Mouse (Mus musculus): ENCODE results near the gene Slc10a1. TPM values are rescaled to one million over a fixed set of nuclear protein-coding genes. Genes with fewer than 3 reads are reported as not detected.

The Slc10a1 gene
- polyA plus RNA-seq, 1 experiment from 2014 or later, result 0.95 TPM

- Histone ChIP-seq H3K9ac (ENCODE audit: low read depth, low read length) (no peak overlapping the region), H3K9me3 (ENCODE audit: control insufficient read depth, low read length) (0 out of 2 replicates have a peak, but pooled peaks cover 2% of the 10 kb centered on the region), H3K4me3 (ENCODE audit: low read depth, low read length) (no peak overlapping the region), H3K4me2 (no peak overlapping the region), H3K4me1 (replicated peaks; ENCODE audit: control insufficient read depth, insufficient read depth, low read length) (no peaks in the 10 kb centered on the region), H3K27ac (ENCODE audit: low read depth, low read length) (no peak overlapping the region), H3K36me3 (ENCODE audit: control insufficient read depth, insufficient read depth, low read length) (no peaks in the 10 kb centered on the region), H3K27me3 (replicated peaks; ENCODE audit: control insufficient read depth, insufficient read depth, low read length) (peaks cover 18% of the 10 kb centered on the region)
- WGBS, result 71% methylated on average over 4 of the region's 4 CpGs
- DNase-seq (ENCODE audit: low spot score) (no peak), ATAC-seq (replicated peaks; ENCODE audit: low FRiP score) (no peak)
Observed at GRCm38 (mm10) chr12:80997652-80998051, 29.1 kb upstream of the Slc10a1 start.

DNA sequence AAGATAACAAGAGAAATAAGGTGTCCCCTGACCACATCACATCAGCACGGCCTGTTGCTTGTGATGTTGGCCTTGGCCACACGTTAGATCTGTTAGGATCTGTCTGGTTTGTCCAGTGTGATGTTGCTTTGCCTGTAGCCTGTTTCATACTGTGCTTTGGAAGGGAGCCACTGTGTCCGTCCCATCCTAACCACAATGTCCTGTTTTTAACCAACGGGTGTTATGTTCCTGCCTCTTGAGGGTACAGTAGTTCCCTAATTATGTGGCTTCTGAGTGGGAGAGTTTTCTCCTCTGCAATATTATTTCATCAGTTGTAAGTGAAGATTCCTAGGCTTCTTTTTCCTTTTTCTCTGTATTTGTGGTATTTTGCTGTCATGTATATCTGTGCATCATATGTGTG, 26.8 kb upstream of the Slc10a1 start:
- H3K4me2 ChIP-seq, result no peak overlapping the region
- DNase-seq (ENCODE audit: low spot score) (no peak), ATAC-seq (replicated peaks; ENCODE audit: low FRiP score) (no peak)
- H3K36me3 ChIP-seq (ENCODE audit: control insufficient read depth, insufficient read depth, low read length), result no peaks in the 10 kb centered on the region
- H3K9me3 ChIP-seq (ENCODE audit: control insufficient read depth, low read length), result 0 out of 2 replicates have a peak, but pooled peaks cover 2% of the 10 kb centered on the region
- no peak overlapping the region for H3K9ac ChIP-seq (ENCODE audit: low read depth, low read length)
- H3K4me3 ChIP-seq (ENCODE audit: low read depth, low read length), result no peak overlapping the region
- H3K27ac ChIP-seq (ENCODE audit: low read depth, low read length), result no peak overlapping the region
- peaks cover 18% of the 10 kb centered on the region for H3K27me3 ChIP-seq (replicated peaks; ENCODE audit: control insufficient read depth, insufficient read depth, low read length)
- WGBS, result 50% methylated on average over 4 of the region's 4 CpGs
- no peaks in the 10 kb centered on the region for H3K4me1 ChIP-seq (replicated peaks; ENCODE audit: control insufficient read depth, insufficient read depth, low read length)

GRCm38 (mm10) chr12:80993773-80994172, 25.3 kb upstream of the Slc10a1 start:
- WGBS, result 78% methylated on average over 1 of the region's 1 CpGs
- H3K9ac ChIP-seq (ENCODE audit: low read depth, low read length), result no peak overlapping the region

GRCm38 (mm10) chr12:80992540-80993122, 24.1 kb upstream of the Slc10a1 start:
- Histone ChIP-seq H3K9ac (ENCODE audit: low read depth, low read length) (no peak overlapping the region), H3K4me1 (replicated peaks; ENCODE audit: control insufficient read depth, insufficient read depth, low read length) (no peaks in the 10 kb centered on the region), H3K27ac (ENCODE audit: low read depth, low read length) (no peak overlapping the region), H3K4me2 (no peak overlapping the region), H3K4me3 (ENCODE audit: low read depth, low read length) (no peak overlapping the region), H3K36me3 (ENCODE audit: control insufficient read depth, insufficient read depth, low read length) (no peaks in the 10 kb centered on the region), H3K9me3 (ENCODE audit: control insufficient read depth, low read length) (0 out of 2 replicates have a peak, but pooled peaks cover 2% of the 10 kb centered on the region), H3K27me3 (replicated peaks; ENCODE audit: control insufficient read depth, insufficient read depth, low read length) (peaks cover 4% of the 10 kb centered on the region; the same call in 1 of the 2 replicates)
- DNase-seq (ENCODE audit: low spot score) (no peak), ATAC-seq (replicated peaks; ENCODE audit: low FRiP score) (no peak)
- 79% methylated on average over 8 of the region's 8 CpGs for WGBS

More at GRCm38 (mm10) chr12:80993773-80994172, 25.3 kb upstream of the Slc10a1 start:
- Histone ChIP-seq H3K9me3 (ENCODE audit: control insufficient read depth, low read length) (0 out of 2 replicates have a peak, but pooled peaks cover 2% of the 10 kb centered on the region), H3K27ac (ENCODE audit: low read depth, low read length) (no peak overlapping the region), H3K36me3 (ENCODE audit: control insufficient read depth, insufficient read depth, low read length) (no peaks in the 10 kb centered on the region), H3K4me3 (ENCODE audit: low read depth, low read length) (no peak overlapping the region), H3K27me3 (replicated peaks; ENCODE audit: control insufficient read depth, insufficient read depth, low read length) (peaks cover 11% of the 10 kb centered on the region), H3K4me2 (no peak overlapping the region), H3K4me1 (replicated peaks; ENCODE audit: control insufficient read depth, insufficient read depth, low read length) (no peaks in the 10 kb centered on the region)
- no peak for DNase-seq (ENCODE audit: low spot score)
- no peak for ATAC-seq (replicated peaks; ENCODE audit: low FRiP score)

DNA sequence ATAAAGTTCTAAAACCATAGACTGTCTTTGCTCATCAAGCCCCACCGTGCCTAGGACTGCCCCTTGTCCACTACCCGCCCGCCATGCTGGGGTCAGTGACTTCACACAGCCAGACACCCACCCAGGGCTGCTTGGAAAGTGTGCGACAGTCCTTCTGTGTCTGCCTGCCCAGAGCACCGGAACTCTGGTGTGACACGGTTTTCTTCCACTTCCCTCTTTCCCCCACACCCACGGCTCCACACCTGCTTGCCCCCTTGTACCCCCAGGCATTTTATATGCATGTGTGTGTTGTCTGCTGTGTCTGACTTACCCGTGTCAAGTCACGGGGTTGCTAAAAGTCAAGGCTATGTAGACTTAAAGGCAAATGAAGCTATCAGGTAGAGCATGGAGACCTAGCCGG, 23.3 kb upstream of the Slc10a1 start:
- Histone ChIP-seq H3K4me3 (ENCODE audit: low read depth, low read length) (no peak overlapping the region), H3K9ac (ENCODE audit: low read depth, low read length) (no peak overlapping the region), H3K4me2 (no peak overlapping the region), H3K27me3 (replicated peaks; ENCODE audit: control insufficient read depth, insufficient read depth, low read length) (no peaks in the 10 kb centered on the region), H3K9me3 (ENCODE audit: control insufficient read depth, low read length) (0 out of 2 replicates have a peak, but pooled peaks cover 2% of the 10 kb centered on the region), H3K27ac (ENCODE audit: low read depth, low read length) (no peak overlapping the region), H3K4me1 (replicated peaks; ENCODE audit: control insufficient read depth, insufficient read depth, low read length) (no peaks in the 10 kb centered on the region), H3K36me3 (ENCODE audit: control insufficient read depth, insufficient read depth, low read length) (no peaks in the 10 kb centered on the region)
- WGBS, result 75% methylated on average over 10 of the region's 10 CpGs
- ATAC-seq (replicated peaks; ENCODE audit: low FRiP score), result no peak
- DNase-seq (ENCODE audit: low spot score), result no peak

- no peak for ATAC-seq (replicated peaks; ENCODE audit: low FRiP score)
- no peak overlapping the region for H3K4me3 ChIP-seq (ENCODE audit: low read depth, low read length)
- no peak overlapping the region for H3K4me2 ChIP-seq
- no peak for DNase-seq (ENCODE audit: low spot score)
- no peaks in the 10 kb centered on the region for H3K36me3 ChIP-seq (ENCODE audit: control insufficient read depth, insufficient read depth, low read length)
- no peaks in the 10 kb centered on the region for H3K27me3 ChIP-seq (replicated peaks; ENCODE audit: control insufficient read depth, insufficient read depth, low read length)
- no peak overlapping the region for H3K9ac ChIP-seq (ENCODE audit: low read depth, low read length)
- WGBS, result 80% methylated on average over 13 of the region's 13 CpGs
- H3K27ac ChIP-seq (ENCODE audit: low read depth, low read length), result no peak overlapping the region
- H3K9me3 ChIP-seq (ENCODE audit: control insufficient read depth, low read length), result 0 out of 2 replicates have a peak, but pooled peaks cover 2% of the 10 kb centered on the region
- H3K4me1 ChIP-seq (replicated peaks; ENCODE audit: control insufficient read depth, insufficient read depth, low read length), result no peaks in the 10 kb centered on the region
Observed at GRCm38 (mm10) chr12:80990901-80991445, 22.5 kb upstream of the Slc10a1 start.

DNA sequence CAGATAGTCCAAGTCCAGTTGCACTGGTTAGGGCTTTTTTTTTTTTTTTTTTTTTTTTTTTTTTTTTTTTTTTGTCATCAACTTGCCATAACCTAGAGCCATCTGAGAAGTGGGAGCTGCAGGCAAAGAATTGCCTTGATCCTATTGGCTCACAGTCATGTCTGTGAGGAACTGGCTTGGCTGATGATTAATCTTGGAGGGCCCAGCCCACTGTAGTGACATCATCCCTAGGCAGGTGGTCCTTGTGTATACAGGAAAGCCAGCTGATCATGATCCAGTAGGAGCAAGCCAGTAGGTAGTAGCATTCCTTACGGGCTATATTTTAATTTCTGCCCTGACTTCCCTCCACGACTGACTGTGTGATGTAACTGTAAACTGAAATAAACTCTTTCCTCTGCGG, 19.8 kb upstream of the Slc10a1 start:
- Histone ChIP-seq H3K9me3 (ENCODE audit: control insufficient read depth, low read length) (no peaks in the 10 kb centered on the region), H3K36me3 (ENCODE audit: control insufficient read depth, insufficient read depth, low read length) (no peaks in the 10 kb centered on the region), H3K4me2 (no peak overlapping the region), H3K27ac (ENCODE audit: low read depth, low read length) (no peak overlapping the region), H3K9ac (ENCODE audit: low read depth, low read length) (no peak overlapping the region), H3K4me1 (replicated peaks; ENCODE audit: control insufficient read depth, insufficient read depth, low read length) (no peaks in the 10 kb centered on the region), H3K27me3 (replicated peaks; ENCODE audit: control insufficient read depth, insufficient read depth, low read length) (no peaks in the 10 kb centered on the region), H3K4me3 (ENCODE audit: low read depth, low read length) (no peak overlapping the region)
- DNase-seq (ENCODE audit: low spot score) (no peak), ATAC-seq (replicated peaks; ENCODE audit: low FRiP score) (no peak; the same call in 1 of the 2 replicates)
- 80% methylated on average over 3 of the region's 3 CpGs for WGBS

GRCm38 (mm10) chr12:80986628-80987027, 18.1 kb upstream of the Slc10a1 start:
- Histone ChIP-seq H3K27me3 (replicated peaks; ENCODE audit: control insufficient read depth, insufficient read depth, low read length) (no peaks in the 10 kb centered on the region), H3K27ac (ENCODE audit: low read depth, low read length) (no peak overlapping the region), H3K4me1 (replicated peaks; ENCODE audit: control insufficient read depth, insufficient read depth, low read length) (no peaks in the 10 kb centered on the region), H3K4me3 (ENCODE audit: low read depth, low read length) (no peak overlapping the region), H3K9me3 (ENCODE audit: control insufficient read depth, low read length) (no peaks in the 10 kb centered on the region), H3K4me2 (no peak overlapping the region), H3K9ac (ENCODE audit: low read depth, low read length) (no peak overlapping the region), H3K36me3 (ENCODE audit: control insufficient read depth, insufficient read depth, low read length) (no peaks in the 10 kb centered on the region)
- DNase-seq (ENCODE audit: low spot score), result no peak
- 76% methylated on average over 4 of the region's 4 CpGs for WGBS
- no peak for ATAC-seq (replicated peaks; ENCODE audit: low FRiP score)

DNA sequence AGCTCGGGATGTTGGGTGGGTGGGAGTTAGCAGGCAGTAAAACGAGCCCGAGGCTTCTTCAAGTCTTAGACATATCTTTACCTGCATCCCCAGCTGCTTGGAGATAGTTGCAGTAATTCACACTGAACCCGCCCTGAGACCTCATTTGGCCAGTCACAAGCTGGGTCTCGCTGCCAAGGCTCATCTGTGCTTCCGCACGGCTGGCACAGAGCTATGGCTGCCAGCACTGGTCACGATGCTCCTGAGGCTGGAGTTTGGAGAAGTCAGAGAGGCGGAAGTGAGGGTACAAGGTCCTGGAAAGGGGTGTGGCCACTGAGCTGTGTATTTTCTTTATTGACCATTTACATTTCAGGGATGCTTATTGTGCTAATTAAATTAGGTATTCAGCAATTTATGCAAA, 15.2 kb upstream of the Slc10a1 start:
- Histone ChIP-seq H3K36me3 (ENCODE audit: control insufficient read depth, insufficient read depth, low read length) (no peaks in the 10 kb centered on the region), H3K9ac (ENCODE audit: low read depth, low read length) (no peak overlapping the region), H3K9me3 (ENCODE audit: control insufficient read depth, low read length) (no peaks in the 10 kb centered on the region), H3K27me3 (replicated peaks; ENCODE audit: control insufficient read depth, insufficient read depth, low read length) (no peaks in the 10 kb centered on the region), H3K4me3 (ENCODE audit: low read depth, low read length) (no peak overlapping the region), H3K4me2 (no peak overlapping the region), H3K27ac (ENCODE audit: low read depth, low read length) (no peak overlapping the region), H3K4me1 (replicated peaks; ENCODE audit: control insufficient read depth, insufficient read depth, low read length) (no peaks in the 10 kb centered on the region)
- DNase-seq (ENCODE audit: low spot score) (no peak), ATAC-seq (replicated peaks; ENCODE audit: low FRiP score) (no peak)
- 72% methylated on average over 9 of the region's 9 CpGs for WGBS
